Mouse (Mus musculus) forebrain, embryonic 11.5 days (tissue): Measurements from ENCODE around the gene Ankrd44. TPM values are rescaled to one million over a fixed set of nuclear protein-coding genes. Genes with fewer than 3 reads are reported as not detected.
"Not testable (repeated sequence)": the region's sequence is repeated elsewhere in the genome, so short reads cannot be mapped to it uniquely, and the experiment has no call there.

Experiments
- ATAC-seq: fragments of 200-750 bp; cut with Nextera tagmentation; replicated peaks from 2 replicates; pipeline ENCODE4 v1.8.0; 2017; ENCODE audit warnings: moderate TSS enrichment; ENCODE audit not compliant: low FRiP score
- DNase-seq: peaks from one replicate; pipeline ENCODE4 v3.0.0-alpha.2; 2017; ENCODE audit warnings: low spot score
- H3K27ac ChIP-seq: fragments of 300-500 bp; sonication (generic); 2 replicates; pipeline ENCODE4 v1.5.1; 2014; ENCODE audit warnings: low read depth, low read length
- H3K27me3 ChIP-seq: fragments of 300-500 bp; sonication (generic); 2 replicates; pipeline ENCODE4 v1.6.1; 2014; ENCODE audit warnings: mild to moderate bottlenecking, low read length, mixed read lengths; ENCODE audit not compliant: control insufficient read depth, insufficient read depth
- H3K36me3 ChIP-seq: fragments of 300-500 bp; sonication (generic); 2 replicates; pipeline ENCODE4 v1.6.1; 2014; ENCODE audit warnings: mild to moderate bottlenecking, low read length, moderate library complexity, mixed read lengths; ENCODE audit not compliant: control insufficient read depth, insufficient read depth
- H3K4me1 ChIP-seq: fragments of 300-500 bp; sonication (generic); replicated peaks from 2 replicates; pipeline ENCODE4 v1.6.1; 2014; ENCODE audit warnings: low read length, mixed read lengths; ENCODE audit not compliant: control insufficient read depth, insufficient read depth
- H3K4me2 ChIP-seq: fragments of 300-500 bp; sonication (generic); 2 replicates; pipeline ENCODE4 v1.6.1; 2014; ENCODE audit warnings: low read depth, mild to moderate bottlenecking, low read length, moderate library complexity, mixed read lengths; ENCODE audit not compliant: severe bottlenecking
- H3K4me3 ChIP-seq: fragments of 300-500 bp; sonication (generic); 2 replicates; pipeline ENCODE4 v1.5.1; 2014; ENCODE audit warnings: low read depth, low read length
- H3K9ac ChIP-seq: fragments of 300-500 bp; sonication (generic); 2 replicates; pipeline ENCODE4 v1.6.1; 2014; ENCODE audit warnings: low read length
- H3K9me3 ChIP-seq: fragments of 300-500 bp; sonication (generic); 2 replicates; pipeline ENCODE4 v1.6.1; 2016; ENCODE audit warnings: low read length, mixed read lengths; ENCODE audit not compliant: control insufficient read depth
- WGBS: fragments of 180-500 bp; shearing (Covaris S2); extraction: QIAGEN DNeasy Blood & Tissue Kit; methylation state at CpG from one replicate; pipeline ENCODE4 v1.1.7; 2014; 5-methylcytosine and 5-hydroxymethylcytosine counted together
- polyA plus RNA-seq: library from polyadenylated mRNA; unstranded; fragments of >200 nt; fragmentation: Nextera tagmentation; extraction: Ambion mirVana; gene quantifications from 2 replicates; pipeline ENCODE4 v1.2.1, GENCODE M21; 2014

The Ankrd44 gene
- 19.1 and 19.3 TPM in 2 replicates for polyA plus RNA-seq

DNA sequence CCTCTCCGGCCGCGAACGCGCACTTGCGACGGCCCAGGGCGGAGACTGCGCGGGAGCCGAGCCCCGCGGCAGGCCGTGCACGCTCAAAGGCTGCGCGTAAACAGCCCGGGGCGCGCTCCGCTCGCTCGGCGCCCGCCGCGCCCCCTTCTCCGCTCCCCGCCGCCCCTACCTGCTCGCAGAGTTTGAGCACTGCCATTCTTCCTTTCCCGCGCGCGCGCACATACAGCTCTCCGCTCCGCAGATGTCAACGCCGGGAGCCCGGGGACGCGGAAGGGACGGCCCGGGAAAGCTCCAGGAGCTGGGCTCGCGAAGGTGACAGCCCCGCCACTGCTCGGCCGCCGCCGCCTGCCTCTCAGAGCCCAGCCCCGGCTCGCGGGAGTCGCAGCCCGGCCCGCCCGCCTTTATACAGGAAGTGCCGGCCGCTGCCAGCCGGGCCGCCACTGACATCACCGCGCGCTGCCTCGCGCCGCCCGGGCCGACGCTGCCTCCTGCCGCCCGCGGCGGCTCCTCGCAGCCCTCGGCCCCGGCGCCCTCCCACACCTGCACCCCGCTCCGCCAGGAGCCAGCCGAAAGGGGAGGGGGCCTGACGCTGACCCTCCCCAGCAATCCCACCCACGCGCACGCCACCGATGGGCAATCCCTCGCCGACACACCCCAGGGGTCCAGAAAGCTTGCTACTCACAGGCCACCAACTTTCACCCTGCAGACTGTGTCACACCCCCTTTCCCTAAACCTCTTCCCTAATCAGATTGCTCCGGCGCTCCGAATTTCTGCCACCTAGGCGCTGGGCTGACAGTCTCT, at the start of gene Ankrd44:
Gene Ankrd44, minus strand, starts transcription at position 417 of the 801 bp plus-strand sequence.
- H3K4me3 ChIP-seq: peak within 1 kb of the TSS; percentile 81
- peak; percentile 92 for ATAC-seq

DNA sequence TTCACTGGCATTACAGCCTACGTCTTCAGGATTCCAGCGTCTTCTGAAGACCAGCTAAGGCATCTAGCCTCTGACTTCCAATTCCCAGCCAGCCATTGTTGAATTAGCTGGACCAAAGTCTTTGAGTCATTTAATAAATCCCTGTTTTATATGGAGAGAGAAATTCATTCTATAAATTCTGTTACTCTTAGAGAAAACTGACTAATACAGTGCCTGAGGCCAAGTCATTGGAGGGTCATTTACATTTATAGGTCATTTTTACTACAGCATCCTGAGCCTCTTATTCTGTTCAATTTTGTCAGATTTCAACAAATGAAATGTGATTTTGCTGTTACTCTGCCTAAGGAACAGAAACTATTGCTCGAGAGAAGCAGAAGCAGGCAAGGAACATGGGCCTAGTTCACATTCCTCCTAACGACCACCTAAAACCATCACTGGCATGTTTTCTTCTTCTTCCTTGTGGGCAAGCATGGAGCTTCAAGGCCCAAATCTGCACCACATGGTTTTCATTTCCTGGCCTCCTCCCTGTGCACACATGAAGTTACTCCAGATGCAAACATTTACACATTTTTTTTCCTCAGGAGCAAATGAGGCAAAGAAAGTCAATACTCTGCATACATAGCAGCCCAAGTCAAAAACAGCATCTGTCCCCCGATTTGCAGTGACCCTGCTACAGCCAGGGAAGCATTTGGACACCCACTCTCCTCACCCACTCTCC, 45.7 kb upstream of the Ankrd44 start:
- ATAC-seq (no peak), DNase-seq (no peak)
- no peaks in the 10 kb centered on the region; the same call in 1 of the 2 replicates for H3K9me3 ChIP-seq
- H3K27ac ChIP-seq: no peak overlapping the region
- 89% methylated on average over 5 of the region's 5 CpGs for WGBS
- no peak overlapping the region for H3K9ac ChIP-seq
- H3K36me3 ChIP-seq: no peaks in the 10 kb centered on the region
- no peak overlapping the region for H3K4me3 ChIP-seq
- H3K27me3 ChIP-seq: no peaks in the 10 kb centered on the region
- no peaks in the 10 kb centered on the region for H3K4me1 ChIP-seq
- no peak overlapping the region for H3K4me2 ChIP-seq

More for the DNA sequence above, at the start of gene Ankrd44:
- H3K27ac ChIP-seq: peak within 1 kb of the TSS; percentile 76
- under 1% methylated on average over 94 of the region's 94 CpGs for WGBS
- H3K27me3 ChIP-seq: no peaks in the 10 kb centered on the region
- no peaks in the 10 kb centered on the region for H3K36me3 ChIP-seq
- H3K9me3 ChIP-seq: no peaks in the 10 kb centered on the region
- peak within 1 kb of the TSS; percentile 92 for H3K4me2 ChIP-seq
- H3K4me1 ChIP-seq: peaks cover 2% of the 10 kb centered on the region; the same call in 1 of the 2 replicates
- DNase-seq: peak; percentile 90
- peak within 1 kb of the TSS; percentile 88 for H3K9ac ChIP-seq

DNA sequence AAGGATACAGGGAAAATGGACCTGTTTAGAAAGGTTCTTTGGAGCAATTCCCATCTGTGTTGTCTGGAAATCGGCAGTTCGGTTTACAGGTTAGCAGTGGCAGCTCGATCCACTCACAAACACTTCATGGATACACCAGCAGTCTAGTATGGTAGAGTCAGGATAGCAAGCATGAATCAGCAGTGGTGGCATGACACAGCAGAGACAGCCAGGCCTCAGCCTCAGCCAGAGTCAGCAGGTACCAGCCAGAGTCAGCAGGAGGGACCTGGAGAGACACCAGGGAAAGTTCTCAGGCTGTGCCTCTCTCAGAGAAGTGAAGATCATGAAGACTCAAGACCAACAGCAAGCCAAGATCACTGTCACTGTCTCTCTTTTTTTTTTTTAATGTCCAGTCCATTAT, 40.7 kb upstream of the Ankrd44 start:
- Histone ChIP-seq H3K27ac (no peak overlapping the region), H3K4me1 (no peaks in the 10 kb centered on the region), H3K27me3 (no peaks in the 10 kb centered on the region), H3K4me2 (no peak overlapping the region), H3K4me3 (no peak overlapping the region), H3K9ac (no peak overlapping the region), H3K36me3 (no peaks in the 10 kb centered on the region), H3K9me3 (no peaks in the 10 kb centered on the region; the same call in 1 of the 2 replicates)
- 90% methylated on average over 3 of the region's 3 CpGs for WGBS
- DNase-seq (no peak), ATAC-seq (no peak)

DNA sequence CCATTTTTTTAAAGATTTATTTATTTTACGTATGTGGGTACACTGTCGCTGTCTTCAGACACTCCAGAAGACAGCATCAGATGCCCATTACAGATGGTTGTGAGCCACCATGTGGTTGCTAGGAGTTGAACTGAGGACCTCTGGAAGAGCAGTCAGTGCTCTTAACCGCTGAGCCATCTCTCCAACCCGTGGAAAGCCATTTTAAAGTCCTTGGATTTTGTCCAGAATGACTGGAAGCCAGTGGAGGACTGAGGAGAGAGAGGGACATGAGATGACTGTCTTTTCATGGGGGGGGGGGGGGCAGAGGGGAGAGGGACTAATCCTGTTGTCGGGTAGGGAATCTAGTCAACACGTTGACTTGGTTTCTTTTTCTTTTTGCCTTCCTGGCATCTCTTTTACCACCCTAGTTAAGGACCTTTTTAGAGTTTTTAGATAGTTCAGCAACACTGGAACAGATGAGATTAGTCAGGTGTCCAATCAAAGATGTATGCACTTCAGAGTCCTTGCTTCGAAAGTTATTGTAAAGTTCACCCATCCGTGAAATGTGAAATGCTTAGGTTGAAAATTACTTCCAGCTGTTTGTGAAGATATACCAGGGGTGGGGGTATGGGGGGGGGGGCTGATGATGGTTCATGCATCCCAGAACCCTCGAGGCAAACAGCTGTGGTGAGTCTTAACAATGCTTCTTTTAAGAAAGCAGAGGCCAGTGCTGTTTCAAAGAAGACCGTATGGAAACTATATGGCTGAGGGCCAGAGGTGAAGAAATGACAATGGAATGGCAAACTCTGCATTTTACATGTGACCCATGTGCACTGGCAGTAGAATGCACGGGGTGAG, 39.2 kb upstream of the Ankrd44 start:
- Histone ChIP-seq H3K9me3 (no peaks in the 10 kb centered on the region; the same call in 1 of the 2 replicates), H3K27ac (no peak overlapping the region), H3K4me2 (no peak overlapping the region), H3K27me3 (no peaks in the 10 kb centered on the region), H3K36me3 (no peaks in the 10 kb centered on the region), H3K4me3 (no peak overlapping the region), H3K4me1 (no peaks in the 10 kb centered on the region), H3K9ac (no peak overlapping the region)
- no peak for ATAC-seq
- no peak for DNase-seq
- WGBS: 74% methylated on average over 11 of the region's 11 CpGs

DNA sequence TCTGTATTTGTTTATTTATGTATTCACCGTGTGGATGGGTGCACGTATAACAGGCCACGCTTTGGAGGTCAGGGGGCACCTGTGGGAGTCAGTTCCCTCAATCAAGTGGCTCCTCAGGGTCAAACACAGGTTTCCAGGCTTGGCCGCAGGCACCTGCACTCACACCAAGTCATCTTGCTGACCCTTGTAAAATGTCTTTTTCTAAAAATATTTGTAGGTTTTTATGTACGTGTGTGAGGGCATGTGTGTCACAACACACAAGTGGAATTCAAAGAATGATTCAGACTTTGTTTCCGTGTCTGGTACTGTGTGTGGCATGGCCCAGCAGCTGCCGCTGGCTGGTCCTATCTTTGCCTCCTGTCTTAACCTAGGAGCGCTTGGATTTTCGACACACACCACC, 35.5 kb upstream of the Ankrd44 start:
- Histone ChIP-seq H3K4me1 (no peaks in the 10 kb centered on the region), H3K4me2 (no peak overlapping the region), H3K36me3 (no peaks in the 10 kb centered on the region), H3K4me3 (no peak overlapping the region), H3K9me3 (no peaks in the 10 kb centered on the region), H3K27me3 (no peaks in the 10 kb centered on the region), H3K27ac (no peak overlapping the region), H3K9ac (no peak overlapping the region)
- ATAC-seq: no peak
- 82% methylated on average over 9 of the region's 9 CpGs for WGBS
- no peak for DNase-seq

DNA sequence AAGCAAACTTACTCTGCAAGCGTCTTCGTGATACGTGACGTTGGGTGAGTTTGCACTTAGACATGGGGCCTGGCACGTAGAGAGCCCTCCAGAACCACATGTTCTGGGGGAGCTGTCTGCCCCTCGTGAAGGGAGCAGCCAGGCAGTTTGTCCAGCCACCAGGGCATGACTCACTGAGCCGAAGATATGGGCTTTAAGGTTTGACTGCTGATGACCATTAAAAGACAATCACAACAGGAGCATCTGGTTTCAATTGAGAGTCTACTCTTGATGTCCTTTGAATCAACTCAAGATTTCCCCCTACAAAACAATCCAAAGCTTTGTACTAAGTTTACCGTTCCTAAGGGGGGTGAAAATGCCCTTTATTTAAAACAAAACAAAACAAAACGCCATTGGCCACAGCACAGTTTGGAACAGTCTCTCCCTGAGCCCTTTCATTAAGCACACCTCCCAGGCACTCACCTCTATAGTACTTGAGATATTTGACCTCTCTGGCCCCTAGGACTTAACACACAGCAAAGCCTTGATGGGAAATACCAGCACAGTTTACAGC, 34.5 kb upstream of the Ankrd44 start:
- H3K9ac ChIP-seq: no peak overlapping the region
- WGBS: 73% methylated on average over 9 of the region's 9 CpGs
- DNase-seq (no peak), ATAC-seq (no peak)
- no peaks in the 10 kb centered on the region for H3K4me1 ChIP-seq
- no peak overlapping the region for H3K4me2 ChIP-seq
- H3K27me3 ChIP-seq: no peaks in the 10 kb centered on the region
- H3K27ac ChIP-seq: no peak overlapping the region
- no peak overlapping the region for H3K4me3 ChIP-seq
- H3K9me3 ChIP-seq: no peaks in the 10 kb centered on the region
- H3K36me3 ChIP-seq: no peaks in the 10 kb centered on the region

DNA sequence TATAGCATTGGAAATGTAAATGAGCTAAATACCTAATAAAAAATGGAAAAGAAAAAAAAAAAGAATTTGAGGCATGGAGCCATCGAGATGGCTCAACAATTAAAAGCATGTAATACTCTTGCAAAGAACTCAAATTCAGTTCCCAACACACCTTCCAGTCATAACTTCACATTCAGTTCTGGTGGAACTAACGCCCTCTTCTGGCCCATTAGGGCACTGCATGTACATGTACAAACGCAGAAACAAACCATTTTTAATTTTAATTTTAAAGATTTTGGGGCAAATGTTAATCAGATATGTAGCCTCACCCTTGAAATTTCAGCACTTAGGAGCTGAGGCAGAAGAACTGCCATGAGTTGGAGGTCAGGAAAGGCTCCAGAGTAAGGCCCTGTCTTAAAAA, 32.3 kb upstream of the Ankrd44 start:
- no peaks in the 10 kb centered on the region for H3K36me3 ChIP-seq
- ATAC-seq (no peak), DNase-seq (no peak)
- H3K27ac ChIP-seq: no peak overlapping the region
- no peaks in the 10 kb centered on the region for H3K27me3 ChIP-seq
- no peak overlapping the region for H3K4me3 ChIP-seq
- 70% methylated on average over 3 of the region's 3 CpGs for WGBS
- no peak overlapping the region for H3K4me2 ChIP-seq
- H3K9ac ChIP-seq: no peak overlapping the region
- no peaks in the 10 kb centered on the region for H3K9me3 ChIP-seq
- no peaks in the 10 kb centered on the region for H3K4me1 ChIP-seq

DNA sequence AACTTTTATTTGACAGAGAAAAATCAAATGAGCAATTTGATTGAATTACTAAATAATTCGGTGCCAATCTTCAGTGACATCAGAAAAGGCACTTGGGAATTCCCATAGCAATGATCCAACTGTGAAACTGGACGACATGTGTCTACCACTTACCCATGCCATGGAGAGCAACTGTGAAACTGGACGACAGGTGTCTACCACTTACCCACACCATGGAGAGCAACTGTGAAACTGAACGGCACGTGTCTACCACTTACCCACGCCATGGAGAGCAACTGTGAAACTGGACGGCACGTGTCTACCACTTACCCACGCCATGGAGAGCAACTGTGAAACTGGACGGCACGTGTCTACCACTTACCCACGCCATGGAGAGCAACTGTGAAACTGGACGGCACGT, 30.8 kb upstream of the Ankrd44 start:
- H3K9ac ChIP-seq, H3K9me3 ChIP-seq, H3K4me3 ChIP-seq, H3K36me3 ChIP-seq, H3K27ac ChIP-seq, H3K27me3 ChIP-seq, ATAC-seq, H3K4me1 ChIP-seq, H3K4me2 ChIP-seq, DNase-seq: not testable (repeated sequence)
- WGBS: 88% methylated on average over 9 of the region's 14 CpGs
